Mouse (Mus musculus) MEL (cell line): ENCODE measurements around the gene Syt16.

Experiments
- BHLHE40 ChIP-seq: IDR thresholded peaks from 2 replicates; pipeline ENCODE4 v1.6.1; 2012; ENCODE audit warnings: low read depth, mild to moderate bottlenecking, inconsistent platforms, low read length, improper control_type of control experiment, borderline replicate concordance
- CTCF ChIP-seq, 3 experiments: IDR thresholded peaks in 2 of 3; conservative IDR thresholded peaks in 1 of 3; 2 replicates each; pipeline ENCODE4 v1.5.1; 2011 to 2012; ENCODE audit warnings: low read length in 3 of 3, low read depth in 2 of 3, mild to moderate bottlenecking in 2 of 3, improper control_type of control experiment in 1 of 3, inconsistent platforms in 1 of 3, mixed read lengths in 1 of 3, moderate library complexity in 1 of 3; ENCODE audit not compliant: control insufficient read depth in 1 of 3, insufficient read depth in 1 of 3, poor library complexity in 1 of 3, severe bottlenecking in 1 of 3
- E2F4 ChIP-seq: IDR thresholded peaks from 2 replicates; pipeline ENCODE4 v1.6.1; 2011; ENCODE audit warnings: low read depth, low read length, improper control_type of control experiment, borderline replicate concordance
- ELF1 ChIP-seq: IDR thresholded peaks from 2 replicates; pipeline ENCODE4 v1.6.1; 2014; ENCODE audit warnings: low read depth, mild to moderate bottlenecking, inconsistent platforms, low read length, improper control_type of control experiment, moderate library complexity
- GATA1 ChIP-seq: IDR thresholded peaks from 2 replicates; pipeline ENCODE4 v1.6.1; 2011; ENCODE audit warnings: low read depth, low read length, improper control_type of control experiment
- MYB ChIP-seq: IDR thresholded peaks from 2 replicates; pipeline ENCODE4 v1.6.1; 2011; ENCODE audit warnings: mild to moderate bottlenecking, low read depth, low read length, improper control_type of control experiment
- MYC ChIP-seq: IDR thresholded peaks from 2 replicates; pipeline ENCODE4 v1.6.1; 2011; ENCODE audit warnings: low read depth, mild to moderate bottlenecking, low read length, improper control_type of control experiment, moderate library complexity
- UBTF ChIP-seq: IDR thresholded peaks from 2 replicates; pipeline ENCODE4 v1.6.1; 2012; ENCODE audit warnings: low read depth, mild to moderate bottlenecking, inconsistent platforms, low read length, improper control_type of control experiment, moderate library complexity, borderline replicate concordance; ENCODE audit not compliant: insufficient read depth

DNA sequence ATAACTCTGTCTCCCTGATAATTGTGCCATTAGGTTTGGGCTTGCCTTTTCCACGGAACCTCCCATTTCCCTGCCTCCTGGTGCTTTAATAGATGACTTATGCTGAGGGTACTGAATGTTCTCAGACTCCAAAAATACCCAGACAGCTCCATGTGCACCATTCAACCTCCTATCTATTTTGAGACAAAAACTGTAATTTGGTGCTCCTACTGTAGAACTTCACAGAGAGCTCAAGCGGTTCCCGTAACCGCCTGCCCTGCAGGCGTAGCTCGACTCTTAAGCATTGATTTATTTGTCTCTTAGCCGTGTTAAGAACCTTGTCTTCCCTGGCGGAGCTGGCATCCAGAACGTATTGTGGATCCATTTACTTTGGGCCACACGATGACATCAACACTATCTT is 233.3 kb downstream of the Syt16 start:
- TF ChIP-seq CTCF (IDR thresholded peaks at IDR 0.05 in 2 of 3, conservative IDR thresholded peaks at IDR 0.05 in 1 of 3; ENCODE audit: control insufficient read depth in 1 of 3, insufficient read depth in 1 of 3, low read depth in 2 of 3, low read length in 3 of 3, poor library complexity in 1 of 3, severe bottlenecking in 1 of 3) (no peak), GATA1 (no peak), E2F4 (no peak), BHLHE40 (no peak), MYC (no peak), ELF1 (no peak), UBTF (no peak), MYB (no peak)
